ENCODE assay signal across 8 mouse cellular contexts in the genomic region with DNA sequence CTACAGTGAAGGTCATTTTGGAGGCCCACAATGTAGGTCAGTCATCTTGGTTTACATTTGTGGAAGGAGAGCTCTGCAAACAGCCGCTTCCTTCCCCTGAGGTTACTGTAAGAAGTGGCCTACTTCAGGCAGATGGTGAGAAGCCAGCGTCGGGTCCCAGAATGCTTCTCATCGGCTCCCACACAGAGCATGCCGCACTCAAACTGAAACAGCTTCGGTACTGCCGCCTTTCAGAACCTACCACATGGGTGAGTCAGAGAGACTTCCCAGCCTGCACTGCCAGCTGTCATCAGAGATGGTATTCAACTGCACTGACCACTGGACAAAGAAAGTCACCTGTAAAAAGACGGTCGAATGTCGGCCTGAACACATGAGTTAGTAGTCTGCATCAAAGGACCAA. TPM values are rescaled to one million over a fixed set of nuclear protein-coding genes. Genes with fewer than 3 reads are reported as not detected.
A peak's percentile ranks its signal among the peaks of the same experiment; 100 is the strongest.
DNase-seq lines count a peak whose midpoint lies in the region.
"Had no signal": no experiment of that assay in that cellular context is flagged by ENCODE, and none has a peak within 500 bp of the region (broad histone marks: within the 10 kb centered on the region; RNA-seq: fewer than 3 reads in every experiment).

No protein-coding gene starts in this region.

- DNase-seq in retina, postnatal 1 day = peak; percentile 9
- no peak for DNase-seq in retina, embryonic 14.5 days (ENCODE audit: low spot score)
- DNase-seq in frontal cortex, postnatal 14 days (ENCODE audit: low spot score in 2 of 2) = peak; percentile 17 to 18
- peak; percentile 21 to 29 for DNase-seq in layer of hippocampus, postnatal 36 days
- peak; percentile 50 for DNase-seq in telencephalon, adult 2 months (ENCODE audit: low read depth, low spot score)
- DNase-seq in gastrocnemius, postnatal 25 days = no peak
- DNase-seq in embryo, embryonic 9.5 days (ENCODE audit: extremely low spot score) = no peak
- DNase-seq: thymus, adult 18-20 months had no signal

RNA-seq across cellular contexts. Expression of a gene that starts 29.1 kb away (rescaled TPM):
- not detected for total RNA-seq in layer of hippocampus, postnatal 36 days (2021)
- not detected for total RNA-seq in gastrocnemius, postnatal 25 days (2021)

RNA-seq across cellular contexts. Expression of a gene that starts 30.6 kb away (rescaled TPM):
- not detected for total RNA-seq in layer of hippocampus, postnatal 36 days (2021)
- total RNA-seq in gastrocnemius, postnatal 25 days (2021) = not detected

Comparison
In these comparisons a context has a peak if more than half of its experiments do, and no peak if none do; other contexts are left out.
1. DNase-seq: peak in retina, postnatal 1 day (single experiment), frontal cortex, postnatal 14 days (2 of 2), layer of hippocampus, postnatal 36 days (2 of 2) and telencephalon, adult 2 months (single experiment); none in retina, embryonic 14.5 days (single experiment), gastrocnemius, postnatal 25 days (single experiment) and embryo, embryonic 9.5 days (single experiment).